Comparison of ENCODE assay signal across 8 mouse cellular contexts in the genomic region with DNA sequence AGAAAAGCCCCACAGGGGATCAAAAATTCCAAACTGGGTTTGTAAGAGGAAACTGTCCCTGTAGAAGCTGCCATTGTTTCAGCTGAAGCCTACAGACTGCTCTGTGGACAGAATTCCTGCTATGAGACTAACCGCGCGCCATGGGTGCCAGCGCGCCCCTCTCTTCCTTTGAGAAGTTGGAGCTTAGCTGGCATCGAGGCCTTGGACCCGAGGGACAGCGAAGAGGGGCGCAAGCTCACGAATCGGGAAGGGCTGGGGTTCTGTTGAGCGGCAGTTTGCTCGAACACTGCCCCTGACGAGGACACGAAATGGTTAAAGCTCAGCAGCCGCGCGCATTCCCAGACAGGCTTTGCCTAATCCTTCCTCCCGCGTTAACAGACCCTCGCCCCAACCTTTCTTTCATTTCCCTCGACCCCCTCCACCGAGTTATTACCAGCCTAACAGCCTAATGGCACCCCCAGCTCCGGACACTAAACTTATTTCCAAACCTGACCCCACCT. TPM values are rescaled to one million over a fixed set of nuclear protein-coding genes. Genes with fewer than 3 reads are reported as not detected.
A peak's percentile ranks its signal among the peaks of the same experiment; 100 is the strongest.
DNase-seq lines count a peak whose midpoint lies in the region; ATAC-seq and TF ChIP-seq lines count a peak whose summit lies in the region.

No protein-coding gene starts in this region.

- peak overlapping the region; percentile 87 for H3K4me3 ChIP-seq in layer of hippocampus, adult 2 months
- H3K4me3 ChIP-seq in liver, embryonic 13.5 days (replicated peaks): peak overlapping the region; percentile 62

- 0 out of 2 replicates have a peak, but pooled peaks cover 9% of the 10 kb centered on the region for H3K4me1 ChIP-seq in liver, embryonic 13.5 days (replicated peaks)

- 0 out of 2 replicates have a peak, but pooled peaks have one; percentile 5 for ATAC-seq in liver, embryonic 13.5 days (ENCODE audit: low read depth)
- no peak for ATAC-seq in monocyte, adult 5-6 weeks (replicated peaks; ENCODE audit: insufficient number of reproducible peaks, low FRiP score, low TSS enrichment, poor library complexity, severe bottlenecking)

- H3K36me3 ChIP-seq in liver, embryonic 13.5 days: no peaks in the 10 kb centered on the region

- H3K27me3 ChIP-seq in liver, embryonic 13.5 days: peaks cover 50% of the 10 kb centered on the region

- H3K4me2 ChIP-seq in liver, embryonic 13.5 days: peak overlapping the region; percentile 67

- H3K27ac ChIP-seq in layer of hippocampus, adult 2 months: peak overlapping the region; percentile 81
- 0 out of 2 replicates have a peak overlapping the region, but pooled peaks have one; percentile 29 for H3K27ac ChIP-seq in liver, embryonic 13.5 days

- no peak for TF ChIP-seq CTCF in layer of hippocampus, adult 2 months (conservative IDR thresholded peaks at IDR 0.05)

- DNase-seq in layer of hippocampus, adult 2 months (ENCODE audit: low spot score in 2 of 2): no peak
- no peak for DNase-seq in layer of hippocampus, adult 9-11 months
- DNase-seq in NIH3T3 (ENCODE audit: low read depth): peak; percentile 69
- DNase-seq in embryo, embryonic 9.5 days (ENCODE audit: extremely low spot score): peak; percentile 82
- DNase-seq in heart, postnatal 4 days: peak; percentile 50
- no peak for DNase-seq in liver, embryonic 13.5 days
- DNase-seq in right cerebral cortex, postnatal 25 days: peak; percentile 48

- no peaks in the 10 kb centered on the region for H3K9me3 ChIP-seq in liver, embryonic 13.5 days (replicated peaks)

- WGBS in liver, embryonic 13.5 days (ENCODE audit: insufficient replicate concordance): under 1% methylated on average over 24 of the region's 24 CpGs

- H3K9ac ChIP-seq in liver, embryonic 13.5 days: no peak overlapping the region

RNA-seq across cellular contexts. Expression of a gene that starts 1.8 kb away (rescaled TPM):
- total RNA-seq in layer of hippocampus, adult 2 months (2021): 10 to 100 TPM; 29.4 to 34.5 TPM
- 10 to 100 TPM; 19.5 to 20.4 TPM for total RNA-seq in heart, postnatal 4 days (2021)
- polyA plus RNA-seq in liver, embryonic 13.5 days (2015; fragmentation: Nextera tagmentation; extraction: Ambion mirVana): 0.31 and 0.33 TPM in 2 replicates
- total RNA-seq in monocyte, adult 5-6 weeks (2017): not detected in 3 replicates

Comparison
In these comparisons a context has a peak if more than half of its experiments do, and no peak if none do; other contexts are left out.
1. DNase-seq: peak in NIH3T3 (single experiment), embryo, embryonic 9.5 days (single experiment), heart, postnatal 4 days (single experiment) and right cerebral cortex, postnatal 25 days (single experiment); none in layer of hippocampus, adult 2 months (0 of 2), layer of hippocampus, adult 9-11 months (single experiment) and liver, embryonic 13.5 days (single experiment).
2. RNA of a gene that starts 1.8 kb away (total RNA-seq): 29.4 to 34.5 TPM in layer of hippocampus, adult 2 months and 19.5 to 20.4 TPM in heart, postnatal 4 days; not detected in monocyte, adult 5-6 weeks; every median in the first group is over 10 times any median in the second.